ENCODE assay signal across 14 mouse cellular contexts in the genomic region with DNA sequence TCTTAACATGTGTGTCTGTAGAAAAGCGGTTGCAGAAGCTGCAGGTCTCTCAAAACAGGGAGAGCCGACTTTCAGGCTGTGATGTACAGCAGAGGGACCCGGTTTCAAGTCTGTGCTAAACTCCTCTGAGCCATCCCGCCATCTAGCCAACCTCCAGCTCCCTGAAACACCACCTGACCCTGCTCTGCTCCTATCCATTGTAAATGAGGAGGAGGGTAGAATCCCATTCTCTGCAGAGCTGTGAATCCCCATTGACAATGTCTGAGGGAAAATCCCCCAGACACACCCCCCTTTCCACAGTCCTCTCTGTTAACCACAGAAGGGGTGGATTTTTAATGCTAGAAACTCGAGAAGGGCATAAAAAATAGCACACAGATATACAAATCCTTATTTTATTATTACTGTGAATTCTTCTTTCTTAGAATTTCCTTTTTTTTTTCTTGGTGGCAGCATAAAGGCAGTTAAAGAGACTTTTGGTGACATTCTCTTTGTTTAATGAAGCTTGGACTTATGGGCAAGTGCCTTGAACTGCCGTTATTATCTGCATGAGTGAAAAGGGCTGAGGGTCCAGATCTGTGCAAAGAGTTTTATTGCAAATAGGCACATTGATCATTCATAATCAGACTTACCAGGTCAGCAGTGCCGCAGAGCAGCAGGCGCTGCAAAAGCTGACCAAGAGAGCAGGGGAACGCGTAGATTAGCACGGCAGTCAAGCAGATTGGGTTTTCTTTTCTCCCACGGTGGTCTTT.
DNase-seq lines count a peak whose midpoint lies in the region; ATAC-seq and TF ChIP-seq lines count a peak whose summit lies in the region.
"Had no signal": no experiment of that assay in that cellular context is flagged by ENCODE, and none has a peak within 500 bp of the region (broad histone marks: within the 10 kb centered on the region; RNA-seq: fewer than 3 reads in every experiment).

No protein-coding gene starts in this region.

- H3K4me3 ChIP-seq in kidney, embryonic 15.5 days (replicated peaks) = no peak overlapping the region
- no peak overlapping the region for H3K4me3 ChIP-seq in kidney, adult 2 months (ENCODE audit: insufficient read depth, low read depth, low read length)
- H3K4me3 ChIP-seq in forebrain, embryonic 11.5 days (ENCODE audit: low read depth, low read length) = peak overlapping the region; percentile 13; the same call in 1 of the 2 replicates
- peak overlapping the region; percentile 35 for H3K4me3 ChIP-seq in hindbrain, postnatal 0 days (ENCODE audit: low read length)
- H3K4me3 ChIP-seq in olfactory bulb, adult 2 months (ENCODE audit: insufficient read depth, low read depth, low read length) = peak overlapping the region; percentile 34
- H3K4me3 ChIP-seq: liver, embryonic 13.5 days had no signal

- H3K9me3 ChIP-seq in kidney, embryonic 15.5 days (replicated peaks) = no peaks in the 10 kb centered on the region
- H3K9me3 ChIP-seq in forebrain, embryonic 11.5 days (ENCODE audit: control insufficient read depth, low read length) = no peaks in the 10 kb centered on the region
- peaks cover 3% of the 10 kb centered on the region; the same call in 1 of the 2 replicates for H3K9me3 ChIP-seq in hindbrain, postnatal 0 days (ENCODE audit: low read length)
- H3K9me3 ChIP-seq: liver, embryonic 13.5 days had no signal

- H3K9ac ChIP-seq in kidney, embryonic 15.5 days = no peak overlapping the region
- peak overlapping the region; percentile 44; the same call in 1 of the 2 replicates for H3K9ac ChIP-seq in forebrain, embryonic 11.5 days (ENCODE audit: low read length)
- peak overlapping the region; percentile 52 for H3K9ac ChIP-seq in hindbrain, postnatal 0 days (replicated peaks; ENCODE audit: low read length)
- H3K9ac ChIP-seq: liver, embryonic 13.5 days had no signal

- no peak overlapping the region for H3K27ac ChIP-seq in kidney, embryonic 15.5 days
- no peak overlapping the region for H3K27ac ChIP-seq in kidney, adult 2 months (ENCODE audit: insufficient read depth, low read depth, low read length)
- peak overlapping the region; percentile 18; the same call in 1 of the 2 replicates for H3K27ac ChIP-seq in forebrain, embryonic 11.5 days (ENCODE audit: low read depth, low read length)
- peak overlapping the region; percentile 20; the same call in 1 of the 2 replicates for H3K27ac ChIP-seq in hindbrain, postnatal 0 days
- no peak overlapping the region for H3K27ac ChIP-seq in olfactory bulb, adult 2 months (ENCODE audit: insufficient read depth, low read depth, low read length)
- H3K27ac ChIP-seq: liver, embryonic 13.5 days had no signal

- no peak overlapping the region for H3K4me2 ChIP-seq in kidney, embryonic 15.5 days
- peak overlapping the region; percentile 52 for H3K4me2 ChIP-seq in forebrain, embryonic 11.5 days (ENCODE audit: low read depth, low read length, severe bottlenecking)
- peak overlapping the region; percentile 56 for H3K4me2 ChIP-seq in hindbrain, postnatal 0 days (ENCODE audit: low read depth, low read length)
- H3K4me2 ChIP-seq: liver, embryonic 13.5 days had no signal

- H3K27me3 ChIP-seq in kidney, embryonic 15.5 days = no peaks in the 10 kb centered on the region
- H3K27me3 ChIP-seq in kidney, adult 2 months (replicated peaks; ENCODE audit: control insufficient read depth, insufficient read depth, low read length) = no peaks in the 10 kb centered on the region
- no peaks in the 10 kb centered on the region for H3K27me3 ChIP-seq in forebrain, embryonic 11.5 days (ENCODE audit: control insufficient read depth, insufficient read depth, low read length)
- H3K27me3 ChIP-seq in hindbrain, postnatal 0 days (ENCODE audit: insufficient read depth, low read length) = no peaks in the 10 kb centered on the region
- H3K27me3 ChIP-seq: liver, embryonic 13.5 days had no signal

- H3K36me3 ChIP-seq in kidney, embryonic 15.5 days = no peaks in the 10 kb centered on the region
- H3K36me3 ChIP-seq in kidney, adult 2 months (ENCODE audit: control insufficient read depth, insufficient read depth, low read length) = no peaks in the 10 kb centered on the region
- H3K36me3 ChIP-seq in forebrain, embryonic 11.5 days (ENCODE audit: control insufficient read depth, insufficient read depth, low read length) = no peaks in the 10 kb centered on the region
- H3K36me3 ChIP-seq in hindbrain, postnatal 0 days (ENCODE audit: insufficient read depth, low read length) = no peaks in the 10 kb centered on the region
- H3K36me3 ChIP-seq: liver, embryonic 13.5 days had no signal

- no peak for TF ChIP-seq POLR2A in kidney, adult 2 months (IDR thresholded peaks at IDR 0.05; ENCODE audit: low read depth, low read length)
- no peak for TF ChIP-seq POLR2A in olfactory bulb, adult 2 months (IDR thresholded peaks at IDR 0.05; ENCODE audit: insufficient read depth, low read depth, low read length)

- TF ChIP-seq CTCF in kidney, adult 2 months (conservative IDR thresholded peaks at IDR 0.05; ENCODE audit: insufficient read depth, insufficient read length, low read depth, low read length) = no peak
- TF ChIP-seq CTCF in hindbrain, postnatal 0 days (IDR thresholded peaks at IDR 0.05; ENCODE audit: low read depth) = no peak
- no peak for TF ChIP-seq CTCF in olfactory bulb, adult 2 months (IDR thresholded peaks at IDR 0.05; ENCODE audit: insufficient read depth, low read depth, low read length)

- 62% methylated on average over 12 of the region's 12 CpGs for WGBS in kidney, embryonic 15.5 days
- 57% methylated on average over 12 of the region's 12 CpGs for WGBS in kidney, adult 2 months
- WGBS in forebrain, embryonic 11.5 days = 25% methylated on average over 12 of the region's 12 CpGs
- 21% methylated on average over 12 of the region's 12 CpGs for WGBS in hindbrain, postnatal 0 days
- WGBS in olfactory bulb, adult 2 months = 34% methylated on average over 12 of the region's 12 CpGs

- DNase-seq in kidney, adult 2 months = no peak
- DNase-seq in forebrain, embryonic 11.5 days (ENCODE audit: low spot score) = peak; percentile 53
- DNase-seq in hindbrain, postnatal 0 days (ENCODE audit: low spot score) = peak; percentile 10
- no peak for DNase-seq in right cerebral cortex, postnatal 10 days (ENCODE audit: low spot score in 2 of 2)
- no peak for DNase-seq in heart, adult 9 months (ENCODE audit: low spot score in 2 of 2)
- DNase-seq in gastrocnemius, adult 18-20 months (ENCODE audit: low spot score) = no peak
- DNase-seq: adrenal gland, postnatal 36 days; heart, postnatal 36 days; kidney, postnatal 10 days; liver, embryonic 13.5 days; lung, postnatal 4 days; thymus, postnatal 4 days had no signal

- H3K4me1 ChIP-seq in kidney, embryonic 15.5 days = no peaks in the 10 kb centered on the region
- no peaks in the 10 kb centered on the region for H3K4me1 ChIP-seq in kidney, adult 2 months (ENCODE audit: control insufficient read depth, insufficient read depth, low read length)
- H3K4me1 ChIP-seq in forebrain, embryonic 11.5 days (replicated peaks; ENCODE audit: control insufficient read depth, insufficient read depth, low read length) = no peaks in the 10 kb centered on the region; the same call in 1 of the 2 replicates
- H3K4me1 ChIP-seq in hindbrain, postnatal 0 days (ENCODE audit: insufficient read depth, low read length) = no peaks in the 10 kb centered on the region
- no peaks in the 10 kb centered on the region for H3K4me1 ChIP-seq in olfactory bulb, adult 2 months (ENCODE audit: control insufficient read depth, insufficient read depth, low read length)
- H3K4me1 ChIP-seq: liver, embryonic 13.5 days had no signal

- ATAC-seq in kidney, embryonic 15.5 days (replicated peaks; ENCODE audit: low FRiP score) = 0 out of 2 replicates have a peak, but pooled peaks have one; percentile 46
- peak; percentile 73 for ATAC-seq in forebrain, embryonic 11.5 days (replicated peaks; ENCODE audit: low FRiP score)
- peak; percentile 70 for ATAC-seq in hindbrain, postnatal 0 days

Comparison
In these comparisons a context has a peak if more than half of its experiments do, and no peak if none do; other contexts are left out.
1. H3K27ac ChIP-seq: peak in forebrain, embryonic 11.5 days (single experiment) and hindbrain, postnatal 0 days (single experiment); none in kidney, embryonic 15.5 days (single experiment), kidney, adult 2 months (single experiment) and olfactory bulb, adult 2 months (single experiment).
2. H3K4me3 ChIP-seq: peak in forebrain, embryonic 11.5 days (single experiment), hindbrain, postnatal 0 days (single experiment) and olfactory bulb, adult 2 months (single experiment); none in kidney, embryonic 15.5 days (single experiment) and kidney, adult 2 months (single experiment).
3. DNase-seq: peak in forebrain, embryonic 11.5 days (single experiment) and hindbrain, postnatal 0 days (single experiment); none in kidney, adult 2 months (single experiment), right cerebral cortex, postnatal 10 days (0 of 2), heart, adult 9 months (0 of 2) and gastrocnemius, adult 18-20 months (single experiment).
4. Peak in every context shown above with its lines, with median percentiles within 50 percentile points of each other: ATAC-seq.